1 mouse cellular context compared by ENCODE assay signal in the genomic region with DNA sequence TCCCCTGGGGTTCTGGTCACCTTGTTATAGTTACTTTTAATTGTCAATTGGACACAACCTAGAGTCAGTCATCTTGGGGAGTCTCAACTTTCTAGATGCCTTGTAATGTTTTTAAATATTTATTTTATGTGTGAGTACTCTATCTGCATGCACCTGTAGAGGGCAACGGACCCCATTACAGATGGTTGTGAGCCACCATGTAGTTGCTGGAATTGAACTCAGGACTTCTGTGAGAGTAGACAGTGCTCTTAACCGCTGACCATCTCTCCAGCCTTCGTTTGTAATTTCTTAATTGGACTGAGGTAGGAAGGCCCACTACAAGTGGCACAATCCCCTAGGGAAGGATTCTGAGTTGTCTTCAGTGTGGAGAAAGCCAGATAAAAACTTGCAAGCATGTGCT.
TF ChIP-seq lines count a peak whose summit lies in the region.

No protein-coding gene starts in this region.

TF ChIP-seq in MEL, 35 proteins besides CTCF, POLR2A, EP300 and RAD21:
- TF ChIP-seq UBTF (IDR thresholded peaks at IDR 0.05; ENCODE audit: borderline replicate concordance, insufficient read depth, low read depth, low read length) (no peak), CHD1 (IDR thresholded peaks at IDR 0.05; ENCODE audit: low read depth, low read length) (no peak), MEF2A (IDR thresholded peaks at IDR 0.05; ENCODE audit: extremely low read depth, insufficient replicate concordance, low read depth, low read length, poor library complexity, severe bottlenecking) (no peak), ZKSCAN1 (IDR thresholded peaks at IDR 0.05; ENCODE audit: low read depth, low read length) (no peak), KAT2A (conservative IDR thresholded peaks at IDR 0.05; ENCODE audit: low read depth, low read length) (no peak), POLR2AphosphoS2 (IDR thresholded peaks at IDR 0.05; ENCODE audit: low read length) (no peak), RCOR1 (IDR thresholded peaks at IDR 0.05; ENCODE audit: low read depth, low read length) (no peak), BHLHE40 (IDR thresholded peaks at IDR 0.05; ENCODE audit: borderline replicate concordance, low read depth, low read length) (no peak), JUND (IDR thresholded peaks at IDR 0.05; ENCODE audit: low read depth, low read length) (no peak), MAX (IDR thresholded peaks at IDR 0.05; ENCODE audit: low read length) (no peak)
